Mouse (Mus musculus) T-cell, adult 2 months (primary cell): ENCODE measurements around the gene Olfr1130.
"Not testable (repeated sequence)": the region's sequence is repeated elsewhere in the genome, so short reads cannot be mapped to it uniquely, and the experiment has no call there.

Source experiments
- DNase-seq: peaks from one replicate; pipeline ENCODE4 v3.0.0; 2022; ENCODE audit warnings: low spot score

Olfr1130 gene

DNA sequence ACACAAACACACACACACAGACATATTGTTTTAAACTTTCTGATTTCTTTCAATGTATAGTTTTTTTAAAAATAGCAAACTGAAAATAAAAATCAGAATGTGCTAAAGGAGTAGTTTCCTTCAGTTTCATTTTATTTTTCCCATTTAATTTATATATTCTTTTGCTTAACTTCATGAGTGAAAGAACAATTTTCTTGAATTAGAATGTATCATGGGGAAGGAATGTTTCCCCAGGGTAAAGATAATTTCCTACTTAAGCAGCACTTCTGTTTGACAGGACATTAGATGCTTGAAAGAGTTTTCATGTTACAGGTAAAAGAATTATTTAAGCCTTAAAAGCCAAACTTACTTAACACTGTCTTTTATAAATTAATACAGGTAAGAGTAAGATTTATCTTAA lies at the start of gene Olfr1130:
Gene Olfr1130 (plus strand): TSS at position 301 of the 400 bp plus-strand sequence.
- DNase-seq: not testable (repeated sequence)

GRCm38 (mm10) chr2:87573602-87574001 lies 32.4 kb upstream of the Olfr1130 start, which contains the start of gene Olfr1129:
TSS of gene Olfr1129 (plus strand) at chr2:87573902.
- not testable (repeated sequence) for DNase-seq

DNA sequence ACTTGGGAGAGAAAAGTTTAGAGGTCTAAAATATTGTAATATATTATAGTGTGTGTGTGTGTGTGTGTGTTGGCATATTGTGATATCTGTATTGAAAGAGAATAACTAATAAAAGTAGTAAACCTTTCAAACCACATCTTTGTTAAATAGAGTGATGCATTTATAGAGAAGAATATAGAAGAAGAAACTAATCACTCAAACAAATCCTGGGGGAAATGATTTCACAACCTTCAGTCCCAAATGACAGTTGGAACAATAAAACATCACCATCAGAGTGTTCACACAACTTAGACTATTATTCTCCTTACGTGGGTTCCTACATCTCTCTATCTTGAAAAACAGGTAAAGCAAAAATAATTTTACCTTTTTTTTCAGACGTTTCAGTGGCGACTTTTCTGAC lies 20.8 kb downstream of the Olfr1130 start, which contains the start of gene Olfr1131:
Gene Olfr1131 (plus strand): TSS at position 301 of the 400 bp plus-strand sequence.
- no peak for DNase-seq

DNA sequence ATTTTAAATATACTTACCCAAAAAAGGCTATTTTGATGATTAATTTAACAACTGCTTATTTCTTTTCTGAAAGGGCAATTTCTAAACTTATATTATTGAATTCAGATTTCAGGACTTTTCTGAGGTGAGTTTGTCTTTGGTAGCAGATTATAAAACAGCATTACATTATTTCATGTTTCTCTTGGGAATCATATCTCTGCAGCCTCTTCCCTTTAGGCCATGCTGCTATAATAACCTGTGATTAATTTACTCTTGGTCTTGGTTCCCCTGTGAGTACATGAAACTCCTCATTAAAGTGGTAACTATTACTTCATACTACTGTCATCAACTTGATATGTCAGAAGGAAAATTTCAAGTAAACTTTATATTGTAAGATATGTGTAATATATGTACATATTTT lies 31.4 kb downstream of the Olfr1130 start, which contains the start of gene Olfr1132:
Gene Olfr1132 (minus strand): TSS at position 101 of the 400 bp plus-strand sequence.
- no peak for DNase-seq

GRCm38 (mm10) chr2:87642441-87642840 lies 36.4 kb downstream of the Olfr1130 start:
- DNase-seq: no peak

DNA sequence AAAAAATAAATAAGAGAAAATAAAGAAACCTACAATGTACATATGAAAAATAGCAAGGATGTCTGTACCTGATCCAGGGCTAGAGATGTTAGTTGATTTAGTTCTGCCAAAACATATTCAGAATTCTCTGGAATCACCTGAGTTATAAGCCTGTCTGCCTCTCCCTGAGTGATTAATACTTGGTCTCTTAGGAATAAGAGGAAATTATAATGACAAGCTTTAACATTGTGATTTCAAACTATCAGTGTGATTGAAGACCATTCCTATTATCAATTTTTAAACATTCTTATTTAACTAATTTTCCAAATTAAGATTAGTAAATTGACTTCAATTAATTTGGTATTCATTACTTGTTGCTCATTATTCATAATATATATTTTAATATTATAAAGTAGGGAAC lies 41.3 kb downstream of the Olfr1130 start, which contains the start of gene Olfr1133:
Gene Olfr1133 (minus strand): TSS at position 101 of the 400 bp plus-strand sequence.
- no peak for DNase-seq

DNA sequence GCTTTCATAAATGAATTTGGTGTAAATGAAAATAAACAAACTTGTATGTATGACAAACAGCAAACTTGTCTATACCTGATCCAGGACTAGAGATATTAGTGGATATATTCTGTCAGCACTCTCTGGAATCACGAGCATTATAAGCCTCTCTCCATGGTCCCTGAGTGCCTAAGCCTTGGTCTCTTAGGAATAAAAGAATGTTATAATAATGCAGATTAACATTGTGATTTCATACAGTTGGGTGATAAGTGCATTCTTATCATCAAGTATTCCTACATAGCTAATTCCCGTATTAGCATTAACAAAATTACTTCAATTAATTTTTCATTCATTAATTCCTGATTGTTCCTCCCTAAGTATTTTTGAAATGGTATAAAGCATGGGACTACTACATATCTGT lies 52.3 kb downstream of the Olfr1130 start, which contains the start of gene Olfr1134:
Gene Olfr1134 (minus strand): TSS at position 101 of the 400 bp plus-strand sequence.
- no peak for DNase-seq
